Mouse (Mus musculus) B cell, adult 67 days (primary cell): Measurements from ENCODE around the gene Ppp1r14c. TPM values are rescaled to one million over a fixed set of nuclear protein-coding genes. Genes with fewer than 3 reads are reported as not detected.

ENCODE experiments used
- total RNA-seq, 2 experiments: library from RNA; stranded (reverse); gene quantifications; 4 replicates each; pipeline ENCODE4 v1.2.4; 2023

Ppp1r14c gene
- total RNA-seq, result not detected

DNA sequence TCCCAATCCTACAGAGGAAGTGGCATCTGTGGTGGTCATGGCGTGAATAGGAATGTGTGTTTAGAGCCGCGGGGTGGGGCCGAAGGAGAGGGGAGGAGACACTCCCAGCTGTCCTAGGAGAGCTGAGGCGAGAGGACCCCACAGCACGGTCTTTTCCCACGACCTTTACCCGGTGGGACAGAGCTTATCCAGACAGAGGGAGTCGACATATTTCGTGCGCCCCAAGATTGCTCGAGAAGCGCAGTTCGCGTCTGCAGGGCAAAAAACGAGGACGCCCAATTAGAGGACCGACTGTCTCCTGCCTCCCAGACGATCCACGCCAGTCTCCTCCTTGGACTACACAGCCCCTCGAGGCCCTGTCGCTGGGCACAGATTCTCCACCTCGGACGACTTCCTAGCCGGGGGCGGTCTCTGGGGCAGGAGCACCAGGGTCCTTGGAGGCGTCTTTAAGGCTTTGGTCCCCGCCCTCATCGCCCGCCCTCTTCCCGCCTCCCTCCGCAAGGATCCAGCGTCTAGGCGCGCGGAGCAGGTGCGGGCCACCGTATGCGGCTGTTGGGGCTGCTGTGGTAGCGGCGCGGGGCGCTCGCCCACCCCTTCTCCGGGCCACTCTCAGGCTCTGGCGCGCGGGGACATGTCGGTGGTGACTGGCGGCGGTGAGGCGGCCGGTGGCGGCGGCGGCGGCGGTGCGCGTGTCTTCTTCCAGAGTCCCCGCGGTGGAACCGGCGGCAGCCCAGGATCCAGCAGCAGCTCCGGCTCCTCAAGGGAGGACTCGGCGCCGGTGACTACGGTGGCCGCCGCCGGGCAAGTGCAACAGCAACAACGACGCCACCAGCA is at the start of gene Ppp1r14c:
TSS of gene Ppp1r14c (plus strand) at position 22 of the 834 bp plus-strand sequence.

Other genes with a start within 250 kb of the Ppp1r14c start
- gene H60c, start 98.3 kb upstream of the Ppp1r14c start, total RNA-seq, result not detected
- gene Iyd, start 174.2 kb downstream of the Ppp1r14c start, total RNA-seq, result not detected